Mouse (Mus musculus) heart, postnatal 10 days (tissue): ENCODE results near the gene Cep63. TPM values are rescaled to one million over a fixed set of nuclear protein-coding genes. Genes with fewer than 3 reads are reported as not detected.

Experiments
- DNase-seq, 2 experiments: peaks; one replicate each; pipeline ENCODE4 v3.0.0; 2021
- intact Hi-C: fragments of 180-260 bp; cut with DNase I; formaldehyde crosslinking; loops from one replicate; pipeline ENCODE4 v1.15.1; 2025
- total RNA-seq, 2 experiments: library from RNA; stranded (reverse); gene quantifications; 2 replicates each; pipeline ENCODE4 v1.2.3; 2021

Cep63 gene
- 10 to 100 TPM; 34.3 to 36.1 TPM for total RNA-seq

DNA sequence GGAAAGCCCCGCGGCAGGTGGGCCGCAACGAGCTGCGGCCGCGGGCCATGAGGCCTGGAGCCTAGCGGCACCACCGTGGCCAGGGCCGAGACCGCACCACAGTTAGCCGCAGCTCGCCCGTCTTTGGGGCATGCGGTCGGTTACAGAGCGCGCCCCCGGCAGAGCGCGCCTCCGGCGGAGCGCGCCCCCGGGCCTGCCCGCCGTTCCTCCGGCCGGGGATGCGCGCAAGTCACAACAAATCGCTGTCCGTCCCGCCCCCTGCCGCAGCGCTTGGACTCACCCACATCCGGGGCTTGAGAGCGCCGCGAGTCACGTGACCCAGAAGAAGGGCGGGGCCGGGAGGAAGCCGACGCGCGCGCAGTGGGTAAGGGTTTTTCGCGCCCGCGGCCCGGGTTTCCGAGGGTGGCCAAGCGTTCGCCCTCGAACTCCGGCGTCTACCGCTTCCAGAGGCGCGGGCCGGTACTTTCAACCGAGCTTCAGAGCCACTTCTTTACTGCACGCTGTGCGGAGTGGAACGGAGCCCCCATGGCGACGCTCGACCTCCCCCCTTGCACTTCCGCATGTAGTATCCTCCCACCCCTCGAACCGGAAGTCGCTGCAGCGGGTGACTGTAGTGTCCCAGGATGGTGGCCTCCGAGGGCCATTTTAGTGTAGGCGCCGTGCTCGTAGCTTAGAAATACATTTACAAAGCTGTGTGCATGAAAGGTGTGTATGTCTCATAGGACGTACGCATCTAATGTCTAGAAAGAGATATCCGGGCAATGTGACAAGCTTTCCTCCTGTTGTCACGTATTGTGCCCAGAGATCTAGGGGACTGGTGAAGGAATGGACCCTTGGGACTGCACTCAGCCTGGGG lies at the start of gene Cep63, which contains the start of gene Anapc13:
TSS of gene Cep63 (minus strand) at position 552 of the 856 bp plus-strand sequence.
TSS of gene Anapc13 (plus strand) at position 314 of the 856 bp plus-strand sequence.
- peak; percentile 98 to 99 for DNase-seq
- intact Hi-C loops: no loop called here

DNA sequence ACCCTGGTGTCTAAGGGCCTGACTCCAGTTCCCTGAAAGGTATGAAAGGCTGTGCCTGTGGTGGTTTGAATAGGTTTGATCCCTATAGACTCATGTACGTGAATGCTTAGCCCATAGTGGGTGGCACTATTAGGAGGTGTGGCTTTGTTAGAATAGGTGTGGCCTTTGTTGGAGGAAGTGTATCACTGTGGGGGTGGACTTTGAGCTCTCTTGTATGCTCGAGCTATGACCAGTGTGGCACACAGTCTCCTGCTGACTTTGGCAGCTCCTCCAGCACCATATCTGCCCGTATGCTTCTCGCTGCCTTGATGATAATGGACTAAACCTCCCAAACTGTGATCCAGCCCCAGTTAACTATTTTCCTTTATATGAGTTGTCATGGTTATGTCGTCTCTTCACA lies 49.6 kb upstream of the Cep63 start:
- no peak for DNase-seq

DNA sequence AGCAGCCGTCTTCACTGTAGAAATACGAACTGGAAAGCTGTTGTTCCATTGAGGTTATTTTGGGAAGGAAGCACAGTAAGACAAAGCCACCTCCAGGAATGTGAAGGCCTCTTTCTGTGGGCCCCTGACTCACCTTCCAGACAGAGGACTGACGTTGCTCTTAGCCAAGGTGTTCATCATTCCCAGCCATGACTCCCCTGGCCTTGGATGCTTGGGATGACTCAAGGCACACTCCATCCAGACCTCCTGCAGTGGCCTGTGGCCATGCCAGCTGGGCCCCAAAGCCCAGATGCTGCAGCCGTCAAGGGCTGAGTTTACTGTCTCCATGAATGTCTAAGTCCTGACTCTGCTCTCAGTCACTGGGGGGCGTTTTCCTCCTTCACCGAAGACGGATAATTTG lies 47.0 kb upstream of the Cep63 start:
- DNase-seq: no peak
- intact Hi-C loops: no loop called here

More for the DNA sequence above, 49.6 kb upstream of the Cep63 start:
- intact Hi-C loops: no loop called here

DNA sequence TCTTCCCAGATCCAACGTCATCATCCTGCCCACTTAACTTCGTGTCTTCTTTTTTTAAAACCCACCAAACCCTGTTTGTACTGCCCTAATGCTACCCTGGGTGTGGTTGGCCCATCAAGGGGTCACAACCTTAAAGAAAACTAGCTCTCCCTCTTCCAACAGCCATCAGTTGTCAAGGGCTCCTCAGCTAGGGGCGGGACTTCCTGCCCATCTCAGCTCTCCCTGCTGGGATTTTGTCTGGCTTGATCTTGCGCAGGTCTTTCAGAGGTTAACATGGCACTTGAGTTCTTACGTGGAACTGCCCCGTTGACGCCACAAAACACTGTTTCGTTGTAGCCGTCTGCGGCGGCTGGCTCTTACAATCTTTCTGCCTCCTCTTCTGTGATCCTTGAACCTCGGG lies 42.6 kb upstream of the Cep63 start:
- DNase-seq: no peak
- intact Hi-C loops: no loop called here

DNA sequence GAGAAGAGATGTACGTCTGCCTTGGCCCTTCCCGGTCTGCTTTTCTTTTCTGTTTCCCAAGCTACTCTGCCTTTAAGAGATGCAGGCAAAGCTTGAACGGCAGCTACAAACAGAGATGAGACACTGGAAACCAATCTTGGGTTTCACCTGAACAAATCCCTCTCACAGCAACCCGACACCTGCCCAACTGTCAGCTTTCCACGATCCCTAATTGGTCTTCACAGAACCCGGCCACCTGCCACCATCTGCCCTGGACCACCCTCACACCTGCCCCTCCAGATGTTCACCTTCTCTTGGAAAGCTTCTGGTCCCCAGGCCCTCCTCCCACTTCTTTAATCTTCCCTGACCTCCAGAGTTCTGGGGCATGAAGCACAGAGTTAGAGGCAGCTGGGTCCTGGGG lies 41.8 kb upstream of the Cep63 start:
- intact Hi-C loops: no loop called here

DNA sequence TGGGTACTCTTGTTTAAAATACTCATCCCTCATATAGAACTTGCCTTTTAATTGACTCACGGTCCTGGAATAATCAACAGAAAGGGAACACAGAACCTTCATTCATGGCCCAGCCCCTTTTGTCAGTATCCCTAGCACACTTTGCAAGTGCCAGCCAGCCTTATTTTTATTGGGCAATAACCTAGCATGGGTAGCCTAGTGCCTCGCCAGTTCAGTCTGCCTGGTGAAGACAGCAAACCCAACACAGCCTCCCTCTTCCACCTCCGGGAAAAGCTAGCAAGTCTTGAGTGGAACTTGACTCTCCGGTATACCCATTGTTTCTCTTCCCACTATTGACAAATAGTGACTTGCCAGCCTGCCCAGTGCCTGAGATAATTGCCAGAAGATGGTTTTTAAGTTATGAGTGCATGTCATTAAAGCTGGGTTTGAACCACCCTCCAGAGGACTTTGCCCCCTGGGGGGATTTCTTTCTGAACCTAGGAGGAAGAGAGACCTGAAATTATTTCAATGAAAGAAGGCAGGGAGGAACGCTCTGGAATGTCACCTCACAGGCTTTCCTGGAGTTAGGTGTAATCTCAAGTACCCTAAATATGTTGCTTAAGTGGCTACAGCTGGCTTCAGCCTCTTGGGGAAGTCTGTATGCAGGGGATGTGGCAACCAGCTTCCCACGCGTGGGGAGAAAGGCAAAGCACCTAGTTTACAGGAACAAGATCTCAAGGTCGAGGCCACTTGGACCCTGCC lies 30.2 kb upstream of the Cep63 start:
- intact Hi-C loops: no loop called here
- DNase-seq: no peak

More for the DNA sequence above, 41.8 kb upstream of the Cep63 start:
- no peak for DNase-seq

DNA sequence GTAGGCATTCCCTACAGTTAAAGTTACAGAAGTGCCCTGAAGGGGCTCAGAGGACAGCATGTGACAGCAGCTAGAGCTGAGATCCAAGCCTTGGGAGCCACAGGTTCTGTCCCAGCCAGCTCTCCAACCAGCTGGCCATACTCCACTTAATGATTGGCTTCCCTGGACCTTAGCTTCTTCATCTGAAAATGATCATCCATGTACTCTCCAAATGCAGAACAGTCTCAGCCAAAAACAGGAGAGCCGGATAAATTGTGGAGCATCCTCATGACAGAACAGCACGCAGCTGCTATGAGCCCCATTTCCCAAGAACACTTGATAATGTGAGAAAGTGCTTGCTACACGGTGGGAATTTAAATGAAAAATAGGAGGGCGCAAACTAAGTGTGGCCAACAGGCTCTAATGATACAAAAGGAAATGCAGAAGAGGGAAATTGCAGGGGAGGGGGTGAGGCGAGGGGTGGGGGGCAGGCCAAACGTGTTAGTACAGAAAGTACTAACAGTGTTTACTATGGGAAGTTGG lies 24.9 kb upstream of the Cep63 start:
- DNase-seq: no peak

DNA sequence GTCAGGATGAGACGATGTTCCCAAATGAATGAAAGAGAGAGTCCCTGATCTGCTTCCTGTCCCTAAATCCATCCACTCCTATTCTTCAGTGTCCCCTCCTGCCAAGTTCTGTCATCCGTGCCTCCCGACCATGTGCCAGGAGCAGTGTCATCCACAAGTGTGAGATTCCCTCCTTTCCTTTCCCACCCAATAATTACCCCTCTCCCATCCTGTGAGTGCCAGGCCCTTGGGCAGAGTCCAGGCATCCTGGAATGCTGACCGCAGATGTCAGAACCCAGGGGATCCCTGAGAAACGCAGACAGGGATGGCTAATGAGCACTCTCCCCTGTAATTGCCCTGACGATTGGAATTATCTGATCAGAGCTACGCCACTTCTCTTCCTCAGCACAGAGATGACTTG lies 24.3 kb upstream of the Cep63 start:
- DNase-seq: no peak
- intact Hi-C loops: no loop called here

More for the DNA sequence above, 24.9 kb upstream of the Cep63 start:
- intact Hi-C loops: no loop called here

DNA sequence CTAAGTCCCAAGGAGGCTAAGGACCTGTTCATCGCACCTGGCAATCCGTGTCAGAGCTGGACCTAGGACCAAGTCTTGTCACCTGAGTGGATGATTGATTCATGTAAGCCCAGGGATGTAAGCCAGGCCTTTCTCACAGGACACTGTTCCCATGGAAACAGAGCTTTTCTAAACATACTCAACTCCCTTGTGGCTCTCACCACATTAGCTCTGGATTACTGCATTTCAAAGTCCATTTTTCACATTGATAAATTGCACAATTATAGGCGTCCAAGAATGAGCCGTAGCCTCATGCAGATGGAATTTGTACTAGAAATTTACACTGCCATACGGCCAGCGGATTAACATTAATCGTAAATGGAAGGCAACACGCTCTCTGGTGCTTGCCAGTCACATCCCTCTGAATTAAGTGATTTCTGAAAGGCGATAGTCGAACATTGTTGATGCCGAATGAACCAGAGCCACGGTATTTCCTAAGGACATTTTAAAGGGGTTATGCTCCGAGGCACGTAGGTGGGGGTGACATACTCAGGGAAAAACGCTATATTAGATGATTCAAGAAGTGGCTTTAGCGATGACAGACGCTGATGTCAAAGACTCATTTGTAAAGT lies 23.7 kb upstream of the Cep63 start:
- intact Hi-C loops: no loop called here

DNA sequence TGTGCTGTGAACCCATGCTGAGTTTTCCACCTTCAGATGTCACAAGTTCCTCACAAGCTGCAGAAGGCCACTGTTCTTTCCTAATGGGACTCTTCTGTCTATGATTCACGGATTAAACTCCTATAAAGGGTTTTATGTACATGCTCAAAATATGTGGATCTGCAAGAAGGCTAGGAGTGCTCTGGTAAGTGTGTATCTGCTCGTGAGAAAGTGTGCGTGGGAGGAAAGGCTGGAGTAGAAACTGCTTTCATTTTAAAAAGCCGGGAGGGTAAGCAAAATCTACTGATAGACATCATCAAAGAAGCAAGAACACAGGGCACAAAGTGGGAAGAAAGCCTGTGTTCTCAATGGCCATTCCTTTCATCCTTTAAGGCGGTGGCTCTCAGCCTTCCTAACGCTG lies 20.7 kb upstream of the Cep63 start:
- no peak for DNase-seq
- intact Hi-C loops: no loop called here

More for the DNA sequence above, 23.7 kb upstream of the Cep63 start:
- peak in 1 of 2 experiments; percentile 27 for DNase-seq

DNA sequence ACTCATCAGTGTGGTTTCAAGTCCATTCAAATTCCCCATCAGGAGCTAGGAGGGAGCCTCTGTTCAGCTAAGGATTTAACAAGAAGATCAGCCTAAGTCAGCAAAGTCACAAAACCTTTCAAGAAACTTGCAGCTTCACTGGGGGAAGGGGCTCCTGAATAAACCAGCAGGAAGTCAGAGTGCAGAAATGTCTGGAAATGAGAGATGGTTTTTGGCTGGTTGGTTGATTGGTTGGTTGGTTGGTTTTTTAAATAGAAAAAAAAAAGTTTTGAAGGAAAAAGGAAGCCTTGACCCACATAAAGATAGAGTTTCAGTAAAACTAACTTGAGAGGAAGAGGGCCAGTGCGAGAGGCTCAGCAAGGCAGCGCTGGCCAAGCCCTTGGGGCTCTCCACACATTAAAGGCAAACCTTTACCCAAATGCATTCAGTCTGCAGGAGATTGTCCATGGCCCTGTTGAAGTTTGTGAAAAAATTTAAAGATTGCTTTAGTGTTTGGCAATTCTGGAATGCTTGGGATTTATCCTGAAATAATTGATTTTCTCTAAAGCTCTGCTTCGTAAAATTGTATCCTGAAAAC lies 18.9 kb upstream of the Cep63 start:
- DNase-seq: no peak
- intact Hi-C loops: no loop called here

DNA sequence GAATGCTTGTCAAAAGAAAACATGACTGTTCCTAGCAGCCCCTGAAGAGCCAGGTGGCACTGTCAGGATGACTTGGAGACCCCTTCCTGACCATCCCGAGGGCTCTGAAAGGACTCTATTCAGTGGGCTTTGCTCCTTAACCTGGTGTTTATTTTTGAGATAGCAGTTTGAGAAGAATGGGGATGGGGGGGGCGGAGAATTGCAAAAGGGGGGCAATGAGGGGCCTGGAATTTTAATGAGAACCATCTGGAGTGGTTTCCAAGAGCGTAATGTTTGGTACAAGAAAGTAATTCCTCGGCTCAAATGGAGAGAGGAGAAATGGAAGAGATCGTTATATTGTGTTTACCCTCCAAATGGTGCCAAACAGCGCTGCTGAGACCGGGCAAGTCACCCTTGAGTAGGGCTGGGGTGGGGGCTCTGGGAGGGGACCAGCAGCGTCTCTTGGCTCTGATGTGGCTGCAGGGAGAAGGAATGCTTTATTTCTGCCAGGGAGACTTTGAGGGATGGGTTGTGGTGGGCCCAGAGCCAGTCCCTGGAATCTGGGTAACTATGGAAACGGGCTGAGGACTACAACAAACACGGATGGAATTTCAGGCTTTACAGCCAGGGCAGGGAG lies 17.3 kb upstream of the Cep63 start:
- peak; percentile 84 to 86 for DNase-seq
- intact Hi-C loops: no loop called here

DNA sequence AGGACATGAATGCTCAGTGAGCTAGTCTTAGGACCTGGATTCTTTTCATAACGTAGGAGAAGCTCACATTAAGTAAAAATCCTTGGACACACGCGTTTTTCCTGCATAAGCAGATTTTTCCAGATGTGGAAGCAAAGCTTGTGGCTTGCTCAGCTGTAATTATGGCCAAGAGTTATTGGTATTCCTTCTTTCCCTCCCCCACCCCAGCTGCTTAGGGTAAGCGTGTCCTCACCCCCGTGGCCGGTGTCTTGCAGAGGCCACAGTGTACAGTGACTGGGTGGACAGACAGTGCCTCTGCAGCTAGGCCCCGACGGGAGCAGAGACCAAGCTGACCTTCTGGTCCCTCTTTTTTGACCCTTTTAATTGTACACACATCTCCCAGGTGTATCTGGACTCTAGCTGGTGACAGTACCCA lies 16.7 kb upstream of the Cep63 start:
- peak in 1 of 2 experiments; percentile 56 for DNase-seq
- intact Hi-C loops: no loop called here

DNA sequence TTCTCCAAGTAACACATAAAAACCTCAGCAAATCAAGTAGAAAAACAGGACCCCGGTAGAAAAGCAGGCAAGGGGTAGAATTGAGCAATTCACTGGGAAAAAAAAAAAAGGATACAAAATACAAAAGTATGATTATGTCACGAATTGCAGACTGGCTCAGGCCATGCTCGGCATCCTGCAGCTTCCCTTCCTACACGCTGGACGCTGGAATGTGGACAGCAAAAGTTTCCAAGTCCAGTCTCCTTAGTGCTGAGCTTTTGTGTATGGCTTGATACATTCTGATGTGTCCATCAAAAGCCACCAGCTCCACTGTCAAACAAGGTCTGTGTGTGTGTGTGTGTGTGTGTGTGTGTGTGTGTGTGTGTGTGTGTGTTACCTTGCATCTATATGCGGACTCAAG lies 15.2 kb upstream of the Cep63 start:
- DNase-seq: no peak
- intact Hi-C loops: no loop called here

DNA sequence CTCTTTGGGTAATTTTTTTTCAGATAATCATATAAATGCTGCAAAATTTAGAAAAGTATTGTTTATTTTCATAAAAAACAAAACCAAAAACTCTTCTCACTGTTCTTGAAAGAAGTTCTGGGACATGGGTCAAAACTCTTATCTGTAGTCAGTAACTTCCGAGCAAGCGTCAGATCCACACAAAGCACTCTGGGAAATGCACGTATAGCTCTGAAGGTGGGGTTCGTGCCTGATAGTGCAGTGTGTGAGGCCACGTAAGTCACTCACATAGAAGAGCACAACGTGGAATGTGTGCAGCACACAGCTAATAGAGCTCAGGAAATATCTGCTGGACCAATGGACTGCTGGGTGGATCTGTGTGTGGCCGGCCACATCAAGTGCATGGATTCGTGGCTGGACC lies 13.2 kb upstream of the Cep63 start:
- no peak for DNase-seq
- intact Hi-C loops: no loop called here

DNA sequence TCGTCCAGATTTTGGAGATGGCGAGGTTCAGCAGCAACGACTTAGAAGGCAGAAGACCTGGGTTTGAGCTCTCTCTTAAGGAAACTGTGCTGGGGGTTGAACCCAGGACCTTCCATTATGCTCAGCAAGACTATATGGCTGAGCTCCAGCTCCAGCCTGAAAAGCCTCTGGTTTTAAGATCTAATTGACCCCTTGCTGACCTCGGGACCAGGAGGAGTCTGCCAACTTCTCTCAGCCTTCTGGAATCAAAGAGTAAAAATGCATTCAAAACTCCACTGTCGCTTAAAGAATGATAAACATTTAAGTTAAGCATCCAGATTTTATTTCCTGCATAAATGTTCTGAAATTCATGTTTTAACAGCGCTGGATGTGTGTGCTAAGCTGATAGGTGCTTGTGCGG lies 12.6 kb upstream of the Cep63 start:
- intact Hi-C loops: no loop called here
- no peak for DNase-seq

DNA sequence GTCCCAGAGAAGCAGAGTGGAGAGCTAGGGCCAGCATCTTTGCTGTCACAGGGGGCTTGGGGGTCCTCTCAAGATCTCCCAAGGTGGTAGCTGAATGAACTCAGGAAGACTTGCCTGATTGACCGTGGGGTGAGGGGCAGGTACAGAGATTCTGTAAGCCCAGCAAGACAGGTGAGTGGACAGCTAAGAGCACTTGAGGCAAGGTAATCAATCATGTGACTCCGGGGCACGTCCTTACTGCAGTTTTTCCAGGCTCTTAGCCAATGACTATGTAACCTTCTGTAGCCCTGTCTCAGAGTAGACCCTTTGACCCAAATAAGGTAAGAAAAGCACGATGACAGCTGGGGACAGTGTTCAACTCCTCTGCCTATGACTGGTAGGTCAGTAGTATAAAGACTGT lies 10.8 kb upstream of the Cep63 start:
- DNase-seq: no peak
- intact Hi-C loops: loop anchor here (2.0 kb wide), 1 partner anchor 78 kb away; no protein-coding TSS in a partner anchor

DNA sequence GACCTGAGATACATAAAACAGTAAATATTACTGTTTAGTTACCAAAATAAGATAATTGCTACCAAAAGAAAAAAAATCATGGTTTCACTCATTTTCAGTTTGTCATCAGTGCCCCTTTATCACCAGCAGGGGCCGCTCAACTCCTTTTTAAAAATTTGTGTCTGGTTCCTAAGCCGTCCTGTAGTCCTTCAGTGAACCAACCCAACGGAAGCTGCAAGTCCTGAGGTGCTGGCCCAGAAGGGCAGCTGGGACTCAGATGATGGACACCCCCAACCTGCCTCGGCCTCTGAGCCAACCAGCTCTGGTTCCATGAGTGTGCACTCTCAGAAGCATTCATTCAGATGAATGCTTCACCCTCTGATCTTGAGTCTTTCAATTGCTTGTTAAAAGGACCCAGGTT lies 10.2 kb upstream of the Cep63 start:
- DNase-seq: peak; percentile 66 to 78
- intact Hi-C loops: loop anchor here (1.0 to 2.0 kb wide), 3 partner anchors 78 to 231 kb away; no protein-coding TSS in a partner anchor

DNA sequence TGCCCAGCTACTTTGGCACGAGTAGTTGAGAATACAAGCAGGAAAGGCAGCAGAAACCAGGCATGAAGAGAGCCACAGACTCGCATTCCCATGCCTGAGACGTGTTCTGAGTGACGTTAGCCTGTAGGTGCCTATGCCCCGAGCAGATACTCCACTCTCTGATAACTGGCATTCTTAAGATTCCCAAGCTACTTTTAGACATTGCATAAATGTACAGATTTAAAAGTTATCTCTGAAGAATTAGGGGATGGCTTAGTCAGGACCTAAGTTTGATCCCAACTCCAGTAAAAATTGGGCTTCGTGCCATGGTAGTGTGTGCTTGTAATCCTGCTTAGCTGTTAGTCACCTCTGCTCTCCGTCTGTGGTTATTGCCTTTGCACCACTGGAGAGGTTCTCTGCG lies 8.1 kb upstream of the Cep63 start:
- intact Hi-C loops: no loop called here

DNA sequence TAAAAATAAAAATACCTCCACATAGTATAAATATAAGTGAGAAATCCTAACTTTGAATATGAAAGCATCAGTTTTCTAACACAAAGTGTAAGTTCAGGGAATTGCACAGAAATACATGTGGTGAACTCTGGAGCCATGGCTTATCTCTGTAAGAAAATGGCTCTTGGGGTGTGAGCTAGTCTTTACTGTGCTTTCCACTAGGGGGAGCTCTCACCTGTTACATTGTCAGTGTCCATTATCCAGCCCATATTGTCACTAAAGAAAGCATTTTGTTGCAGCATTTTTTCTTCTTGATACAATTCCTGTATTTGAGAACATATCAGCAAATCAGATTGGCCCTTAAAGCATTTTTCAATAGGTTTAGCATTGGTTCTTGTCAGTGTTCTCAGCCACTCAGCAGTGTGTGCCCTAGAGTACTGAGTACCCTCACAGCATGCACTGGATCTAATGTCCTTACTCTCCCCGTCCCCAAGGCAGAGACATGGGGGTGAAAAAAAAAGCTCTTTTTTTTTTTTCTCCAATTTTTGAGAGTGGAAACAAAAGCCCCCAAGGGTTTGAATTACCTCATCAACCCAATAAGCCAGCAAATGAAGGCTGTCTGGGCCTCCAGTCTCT lies 6.7 kb upstream of the Cep63 start:
- peak; percentile 74 to 84 for DNase-seq
- intact Hi-C loops: no loop called here

More for the DNA sequence above, 8.1 kb upstream of the Cep63 start:
- no peak for DNase-seq
